Comparison of ENCODE assay signal across 8 mouse cellular contexts in genomic region chr6:149409845-149410244, GRCm38 (mm10). TPM values are rescaled to one million over a fixed set of nuclear protein-coding genes. Genes with fewer than 3 reads are reported as not detected.
A peak's percentile ranks its signal among the peaks of the same experiment; 100 is the strongest.
DNase-seq lines count a peak whose midpoint lies in the region; ATAC-seq lines count a peak whose summit lies in the region.

No protein-coding gene starts in this region.

- H3K4me1 ChIP-seq in forebrain, embryonic 10.5 days = peaks cover 23% of the 10 kb centered on the region
- peaks cover 13% of the 10 kb centered on the region for H3K4me1 ChIP-seq in liver, embryonic 13.5 days (replicated peaks)

- no peaks in the 10 kb centered on the region for H3K9me3 ChIP-seq in forebrain, embryonic 10.5 days
- H3K9me3 ChIP-seq in liver, embryonic 13.5 days (replicated peaks) = no peaks in the 10 kb centered on the region

- peak; percentile 9 for DNase-seq in embryo, embryonic 10.5 days (ENCODE audit: low spot score)
- no peak for DNase-seq in embryo, embryonic 11 days
- peak; percentile 49 for DNase-seq in 3134 (ENCODE audit: extremely low read depth, insufficient read length, low spot score)
- DNase-seq in forebrain, embryonic 10.5 days (ENCODE audit: extremely low spot score, low spot score) = no peak
- DNase-seq in liver, embryonic 13.5 days = no peak
- no peak for DNase-seq in layer of hippocampus, postnatal 36 days
- DNase-seq in left cerebral cortex, adult 11 months (ENCODE audit: low spot score) = no peak
- no peak for DNase-seq in kidney, adult 18-20 months

- ATAC-seq in liver, embryonic 13.5 days (ENCODE audit: low read depth) = no peak

- peaks cover 4% of the 10 kb centered on the region; the same call in 1 of the 2 replicates for H3K36me3 ChIP-seq in forebrain, embryonic 10.5 days (replicated peaks)
- H3K36me3 ChIP-seq in liver, embryonic 13.5 days = no peaks in the 10 kb centered on the region

- H3K4me2 ChIP-seq in liver, embryonic 13.5 days = peak overlapping the region; percentile 90

- peaks cover 11% of the 10 kb centered on the region; the same call in 1 of the 2 replicates for H3K27me3 ChIP-seq in forebrain, embryonic 10.5 days (ENCODE audit: poor library complexity, severe bottlenecking)
- H3K27me3 ChIP-seq in liver, embryonic 13.5 days = no peaks in the 10 kb centered on the region

- no peak overlapping the region for H3K9ac ChIP-seq in liver, embryonic 13.5 days

- H3K27ac ChIP-seq in forebrain, embryonic 10.5 days = 0 out of 2 replicates have a peak overlapping the region, but pooled peaks have one; percentile 86
- H3K27ac ChIP-seq in liver, embryonic 13.5 days = no peak overlapping the region

- 9% methylated on average over 4 of the region's 4 CpGs for WGBS in forebrain, embryonic 10.5 days
- 22% methylated on average over 4 of the region's 4 CpGs for WGBS in liver, embryonic 13.5 days (ENCODE audit: insufficient replicate concordance)

- H3K4me3 ChIP-seq in forebrain, embryonic 10.5 days = peak overlapping the region; percentile 63
- peak overlapping the region; percentile 66; the same call in 1 of the 2 replicates for H3K4me3 ChIP-seq in liver, embryonic 13.5 days (replicated peaks)

RNA-seq across cellular contexts. Expression of gene Bicd1, which starts 1.2 kb away (rescaled TPM):
- 12.8 and 13.2 TPM in 2 replicates for polyA plus RNA-seq in forebrain, embryonic 10.5 days (2016; fragmentation: Nextera tagmentation; extraction: Ambion mirVana)
- polyA plus RNA-seq in liver, embryonic 13.5 days (2015; fragmentation: Nextera tagmentation; extraction: Ambion mirVana) = 1.0 TPM in 2 replicates
- 10 to 100 TPM; 53.7 to 56.9 TPM for total RNA-seq in layer of hippocampus, postnatal 36 days (2021)

Comparison
In these comparisons a context has a peak if more than half of its experiments do, and no peak if none do; other contexts are left out.
1. DNase-seq: peak in embryo, embryonic 10.5 days (single experiment) and 3134 (single experiment); none in embryo, embryonic 11 days (single experiment), forebrain, embryonic 10.5 days (single experiment), liver, embryonic 13.5 days (single experiment), layer of hippocampus, postnatal 36 days (0 of 2), left cerebral cortex, adult 11 months (single experiment) and kidney, adult 18-20 months (single experiment).